Mouse (Mus musculus) forebrain, postnatal 0 days (tissue): ENCODE measurements around the gene Prnd. TPM values are rescaled to one million over a fixed set of nuclear protein-coding genes. Genes with fewer than 3 reads are reported as not detected.

Experiments
- ATAC-seq: fragments of 200-750 bp; cut with Nextera tagmentation; 2 replicates; pipeline ENCODE4 v1.8.0; 2017; ENCODE audit warnings: mild to moderate bottlenecking, moderate library complexity
- DNase-seq: peaks from one replicate; pipeline ENCODE4 v3.0.0-alpha.2; 2015
- H3K27ac ChIP-seq: fragments of 300-500 bp; sonication (generic); 2 replicates; pipeline ENCODE4 v1.5.1; 2014; ENCODE audit warnings: low read depth, mild to moderate bottlenecking, antibody characterized with exemption, low read length, moderate library complexity, mixed read lengths
- H3K27me3 ChIP-seq: fragments of 300-500 bp; sonication (generic); 2 replicates; pipeline ENCODE4 v1.6.1; 2014; ENCODE audit warnings: mild to moderate bottlenecking, low read length, mixed read lengths; ENCODE audit not compliant: insufficient read depth
- H3K36me3 ChIP-seq: fragments of 300-500 bp; sonication (generic); 2 replicates; pipeline ENCODE4 v1.6.1; 2014; ENCODE audit warnings: mild to moderate bottlenecking, moderate library complexity; ENCODE audit not compliant: insufficient read depth
- H3K4me1 ChIP-seq: fragments of 300-500 bp; sonication (generic); 2 replicates; pipeline ENCODE4 v1.6.1; 2014; ENCODE audit warnings: antibody characterized with exemption; ENCODE audit not compliant: insufficient read depth
- H3K4me2 ChIP-seq: fragments of 300-500 bp; sonication (generic); 2 replicates; pipeline ENCODE4 v1.6.1; 2014; ENCODE audit warnings: low read depth, mild to moderate bottlenecking, moderate library complexity
- H3K4me3 ChIP-seq: fragments of 300-500 bp; sonication (generic); 2 replicates; pipeline ENCODE4 v1.5.1; 2014; ENCODE audit warnings: low read depth, low read length, mixed read lengths
- H3K9ac ChIP-seq: fragments of 300-500 bp; sonication (generic); 2 replicates; pipeline ENCODE4 v1.6.1; 2014; ENCODE audit warnings: mild to moderate bottlenecking
- H3K9me3 ChIP-seq: fragments of 300-500 bp; sonication (generic); 2 replicates; pipeline ENCODE4 v1.6.1; 2016; ENCODE audit warnings: low read length
- CTCF ChIP-seq: sonication (generic); IDR thresholded peaks from 2 replicates; pipeline ENCODE4 v1.5.1; 2016; ENCODE audit warnings: antibody characterized with exemption, control low read depth, low read depth
- WGBS: fragments of 180-500 bp; shearing (Covaris S2); extraction: QIAGEN DNeasy Blood & Tissue Kit; methylation state at CpG from one replicate; pipeline ENCODE4 v1.1.7; 2014; 5-methylcytosine and 5-hydroxymethylcytosine counted together
- polyA plus RNA-seq: library from polyadenylated mRNA; unstranded; fragments of >200 nt; fragmentation: Nextera tagmentation; extraction: Ambion mirVana; gene quantifications from 2 replicates; pipeline ENCODE4 v1.2.1, GENCODE M21; 2015
- total RNA-seq: library from RNA; depleted of rRNA; stranded (reverse); fragments of >200 nt; gene quantifications from 2 replicates; pipeline ENCODE4 v1.2.3, GENCODE M21; 2014

Gene Prnd
- total and polyA plus RNA-seq, 2 experiments from 2014 or later: 4.4 to 6.2 TPM

- Histone ChIP-seq H3K4me3 (no peak overlapping the region), H3K36me3 (no peaks in the 10 kb centered on the region), H3K27me3 (no peaks in the 10 kb centered on the region), H3K9ac (no peak overlapping the region), H3K4me1 (no peaks in the 10 kb centered on the region), H3K4me2 (no peak overlapping the region), H3K27ac (no peak overlapping the region), H3K9me3 (no peaks in the 10 kb centered on the region)
- WGBS: 93% methylated on average over 16 of the region's 16 CpGs
- DNase-seq (no peak), ATAC-seq (no peak)
- no peak for TF ChIP-seq CTCF
Observed at GRCm38 (mm10) chr2:131946351-131946750, 4.3 kb upstream of the Prnd start.

- Histone ChIP-seq H3K9ac (no peak overlapping the region), H3K27me3 (no peaks in the 10 kb centered on the region), H3K4me3 (no peak overlapping the region), H3K4me2 (no peak overlapping the region), H3K36me3 (no peaks in the 10 kb centered on the region), H3K9me3 (no peaks in the 10 kb centered on the region), H3K4me1 (no peaks in the 10 kb centered on the region), H3K27ac (no peak overlapping the region)
- 75% methylated on average over 3 of the region's 3 CpGs for WGBS
- no peak for DNase-seq
- ATAC-seq: no peak
- TF ChIP-seq CTCF: no peak
Observed at GRCm38 (mm10) chr2:131948156-131948555, 2.5 kb upstream of the Prnd start.

- TF ChIP-seq CTCF: no peak
- H3K4me2 ChIP-seq: no peak overlapping the region
- H3K4me1 ChIP-seq: no peaks in the 10 kb centered on the region
- ATAC-seq (no peak), DNase-seq (no peak)
- H3K9me3 ChIP-seq: no peaks in the 10 kb centered on the region
- no peak overlapping the region for H3K9ac ChIP-seq
- H3K36me3 ChIP-seq: no peaks in the 10 kb centered on the region
- H3K27me3 ChIP-seq: no peaks in the 10 kb centered on the region
- 75% methylated on average over 11 of the region's 11 CpGs for WGBS
- H3K4me3 ChIP-seq: no peak overlapping the region
- no peak overlapping the region for H3K27ac ChIP-seq
Observed at GRCm38 (mm10) chr2:131948916-131949639, 1.6 kb upstream of the Prnd start.

- 50% methylated on average over 9 of the region's 9 CpGs for WGBS
- TF ChIP-seq CTCF: peak; percentile 89
- Histone ChIP-seq H3K27me3 (no peaks in the 10 kb centered on the region), H3K27ac (no peak overlapping the region), H3K4me2 (no peak overlapping the region), H3K4me1 (no peaks in the 10 kb centered on the region), H3K9me3 (no peaks in the 10 kb centered on the region), H3K9ac (no peak overlapping the region), H3K4me3 (no peak overlapping the region), H3K36me3 (no peaks in the 10 kb centered on the region)
- peak; percentile 86 for DNase-seq
- peak; percentile 67; the same call in 1 of the 2 replicates for ATAC-seq
Observed at GRCm38 (mm10) chr2:131949767-131950597, 679 bp upstream of the Prnd start.

- no peak overlapping the region for H3K4me3 ChIP-seq
- no peaks in the 10 kb centered on the region for H3K36me3 ChIP-seq
- ATAC-seq (no peak), DNase-seq (no peak)
- H3K27me3 ChIP-seq: no peaks in the 10 kb centered on the region
- WGBS: 47% methylated on average over 2 of the region's 2 CpGs
- no peak for TF ChIP-seq CTCF
- H3K9ac ChIP-seq: no peak overlapping the region
- H3K27ac ChIP-seq: no peak overlapping the region
- no peak overlapping the region for H3K4me2 ChIP-seq
- H3K4me1 ChIP-seq: no peaks in the 10 kb centered on the region
- H3K9me3 ChIP-seq: no peaks in the 10 kb centered on the region
Observed at GRCm38 (mm10) chr2:131952456-131952855, 1.8 kb downstream of the Prnd start.

- no peak for DNase-seq
- WGBS: 25% methylated on average over 29 of the region's 29 CpGs
Observed at GRCm38 (mm10) chr2:131952961-131953538, 2.4 kb downstream of the Prnd start.

GRCm38 (mm10) chr2:131953711-131954110, 3.0 kb downstream of the Prnd start:
- H3K4me3 ChIP-seq: no peak overlapping the region
- H3K9me3 ChIP-seq: no peaks in the 10 kb centered on the region
- 87% methylated on average over 4 of the region's 4 CpGs for WGBS
- TF ChIP-seq CTCF: no peak
- DNase-seq (no peak), ATAC-seq (no peak)
- H3K9ac ChIP-seq: no peak overlapping the region
- H3K27me3 ChIP-seq: no peaks in the 10 kb centered on the region
- no peak overlapping the region for H3K27ac ChIP-seq
- no peaks in the 10 kb centered on the region for H3K36me3 ChIP-seq
- no peaks in the 10 kb centered on the region for H3K4me1 ChIP-seq
- H3K4me2 ChIP-seq: no peak overlapping the region; the same call in 1 of the 2 replicates

More at GRCm38 (mm10) chr2:131952961-131953538, 2.4 kb downstream of the Prnd start:
- Histone ChIP-seq H3K27me3 (no peaks in the 10 kb centered on the region), H3K4me1 (no peaks in the 10 kb centered on the region), H3K4me2 (peak overlapping the region; percentile 30), H3K36me3 (no peaks in the 10 kb centered on the region), H3K9ac (no peak overlapping the region), H3K9me3 (no peaks in the 10 kb centered on the region), H3K4me3 (no peak overlapping the region), H3K27ac (no peak overlapping the region)
- no peak for ATAC-seq
- TF ChIP-seq CTCF: no peak
